Mouse (Mus musculus) left cerebral cortex, adult 8-10 months (tissue): ENCODE measurements around the gene Cul3. TPM values are rescaled to one million over a fixed set of nuclear protein-coding genes. Genes with fewer than 3 reads are reported as not detected.

Source experiments
- total RNA-seq, 4 experiments: library from RNA; stranded (reverse); gene quantifications; 2 replicates each; pipeline ENCODE4 v1.2.4; 2022

Gene Cul3
- total RNA-seq, 4 experiments from 2014 or later = 121 to 151 (median 142) TPM

Other genes starting within 250 kb of the Cul3 start
- under 1 TPM in 1 of 4 experiments, not detected in 3; 0.14 TPM for gene Fam124b, start 122.0 kb downstream of the Cul3 start, total RNA-seq
- not detected for gene Gm45261, start 121.0 kb upstream of the Cul3 start, total RNA-seq